Mouse (Mus musculus) frontal cortex, adult 2 months (tissue): ENCODE measurements at regions not wholly inside any gene's neighbourhood (a gene's known extent, or its start where the extent isn't known, plus 50 kb on each side); places are given as distances from the start of the nearest gene placed in this dataset.

ENCODE experiments used
- DNase-seq, 2 experiments: peaks; one replicate each; pipeline ENCODE4 v3.0.0; 2022; ENCODE audit warnings: low spot score in 1 of 2; ENCODE audit errors: extremely low spot score in 1 of 2

GRCm38 (mm10) chr14:35990951-35991350, 103.8 kb upstream of the 4930474N05Rik start:
- peak; percentile 50 to 68 for DNase-seq
